Mouse (Mus musculus) hindbrain, embryonic 16.5 days (tissue): Measurements from ENCODE around the gene Tcf7l1. TPM values are rescaled to one million over a fixed set of nuclear protein-coding genes. Genes with fewer than 3 reads are reported as not detected.

Experiments
- ATAC-seq: fragments of 200-750 bp; cut with Nextera tagmentation; 2 replicates; pipeline ENCODE4 v1.8.0; 2017; ENCODE audit warnings: moderate TSS enrichment, moderate library complexity
- H3K27ac ChIP-seq: fragments of 300-500 bp; sonication (generic); 2 replicates; pipeline ENCODE4 v1.5.1; 2014; ENCODE audit warnings: low read depth, mild to moderate bottlenecking, control low read depth, low read length, moderate library complexity
- H3K27me3 ChIP-seq: fragments of 300-500 bp; sonication (generic); replicated peaks from 2 replicates; pipeline ENCODE4 v1.6.1; 2014; ENCODE audit warnings: low read length; ENCODE audit not compliant: control insufficient read depth, insufficient read depth
- H3K36me3 ChIP-seq: fragments of 300-500 bp; sonication (generic); 2 replicates; pipeline ENCODE4 v1.6.1; 2014; ENCODE audit warnings: mild to moderate bottlenecking, low read length, moderate library complexity, mixed read lengths; ENCODE audit not compliant: control insufficient read depth, insufficient read depth
- H3K4me1 ChIP-seq: fragments of 300-500 bp; sonication (generic); 2 replicates; pipeline ENCODE4 v1.6.1; 2014; ENCODE audit warnings: low read depth, low read length; ENCODE audit not compliant: control insufficient read depth, insufficient read depth
- H3K4me2 ChIP-seq: fragments of 300-500 bp; sonication (generic); 2 replicates; pipeline ENCODE4 v1.6.1; 2014; ENCODE audit warnings: mild to moderate bottlenecking, low read length, control low read depth, moderate library complexity
- H3K4me3 ChIP-seq: fragments of 300-500 bp; sonication (generic); 2 replicates; pipeline ENCODE4 v1.5.1; 2014; ENCODE audit warnings: mild to moderate bottlenecking, low read length, control low read depth, moderate library complexity
- H3K9ac ChIP-seq: fragments of 300-500 bp; sonication (generic); 2 replicates; pipeline ENCODE4 v1.6.1; 2014; ENCODE audit warnings: low read depth, mild to moderate bottlenecking, control low read depth, low read length, moderate library complexity
- H3K9me3 ChIP-seq: fragments of 300-500 bp; sonication (generic); 2 replicates; pipeline ENCODE4 v1.6.1; 2014; ENCODE audit warnings: mild to moderate bottlenecking, low read length, moderate library complexity; ENCODE audit not compliant: control insufficient read depth
- WGBS: fragments of 180-500 bp; shearing (Covaris S2); extraction: QIAGEN DNeasy Blood & Tissue Kit; methylation state at CpG from one replicate; pipeline ENCODE4 v1.1.7; 2014; 5-methylcytosine and 5-hydroxymethylcytosine counted together
- polyA plus RNA-seq: library from polyadenylated mRNA; unstranded; fragments of >200 nt; fragmentation: Nextera tagmentation; extraction: Ambion mirVana; gene quantifications from 2 replicates; pipeline ENCODE4 v1.2.1, GENCODE M21; 2015

Tcf7l1 gene
- polyA plus RNA-seq, 1 experiment from 2014 or later = 6.3 TPM

DNA sequence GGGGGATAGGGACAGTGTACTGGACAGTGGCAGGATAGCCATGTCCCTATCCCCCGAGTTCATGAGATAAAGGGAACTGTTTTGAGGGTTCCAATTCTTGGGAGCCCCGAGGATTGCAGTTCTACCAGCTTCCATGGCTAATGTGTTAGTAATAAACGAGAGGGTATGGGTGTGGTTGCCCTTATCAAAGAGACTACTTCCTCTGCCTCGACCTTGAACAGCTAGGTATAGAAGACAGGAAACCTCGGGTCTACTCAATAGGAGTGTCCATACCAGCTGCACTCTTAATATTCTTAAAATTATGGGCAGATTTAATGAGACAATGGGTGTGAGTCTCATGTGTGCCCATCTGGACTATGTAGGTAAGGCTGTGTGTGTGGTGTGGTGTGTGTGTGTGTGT lies 100.0 kb downstream of the Tcf7l1 start:
- Histone ChIP-seq H3K9ac (no peak overlapping the region), H3K4me2 (no peak overlapping the region), H3K4me1 (no peaks in the 10 kb centered on the region), H3K9me3 (no peaks in the 10 kb centered on the region), H3K27ac (no peak overlapping the region), H3K27me3 (no peaks in the 10 kb centered on the region), H3K36me3 (no peaks in the 10 kb centered on the region), H3K4me3 (no peak overlapping the region)
- WGBS = 90% methylated on average over 5 of the region's 5 CpGs
- ATAC-seq = no peak

DNA sequence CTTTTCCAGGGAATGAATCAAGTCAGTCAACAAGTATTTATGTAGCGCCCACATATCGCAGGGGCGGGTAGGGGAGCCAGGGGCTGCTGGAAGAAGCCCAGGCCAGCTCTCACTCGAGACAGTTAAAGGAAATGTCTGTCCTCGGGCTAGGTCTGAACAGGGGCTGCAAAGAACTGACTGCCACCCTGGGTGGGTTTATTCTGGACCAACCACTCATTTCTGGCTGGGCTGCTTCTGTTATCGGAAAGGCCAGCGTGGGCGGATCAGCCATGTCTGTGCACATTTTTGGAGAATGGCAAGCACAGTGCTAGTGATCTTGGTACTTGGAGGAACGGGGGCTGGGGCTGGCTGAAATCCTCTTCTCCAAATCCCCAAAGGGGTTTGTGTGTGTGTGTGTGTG lies 103.9 kb downstream of the Tcf7l1 start:
- H3K4me3 ChIP-seq = no peak overlapping the region
- H3K36me3 ChIP-seq = no peaks in the 10 kb centered on the region
- H3K9me3 ChIP-seq = no peaks in the 10 kb centered on the region
- H3K27ac ChIP-seq = no peak overlapping the region
- H3K4me2 ChIP-seq = no peak overlapping the region
- H3K9ac ChIP-seq = no peak overlapping the region
- H3K27me3 ChIP-seq = no peaks in the 10 kb centered on the region
- H3K4me1 ChIP-seq = no peaks in the 10 kb centered on the region
- WGBS = 65% methylated on average over 9 of the region's 9 CpGs
- ATAC-seq = no peak

DNA sequence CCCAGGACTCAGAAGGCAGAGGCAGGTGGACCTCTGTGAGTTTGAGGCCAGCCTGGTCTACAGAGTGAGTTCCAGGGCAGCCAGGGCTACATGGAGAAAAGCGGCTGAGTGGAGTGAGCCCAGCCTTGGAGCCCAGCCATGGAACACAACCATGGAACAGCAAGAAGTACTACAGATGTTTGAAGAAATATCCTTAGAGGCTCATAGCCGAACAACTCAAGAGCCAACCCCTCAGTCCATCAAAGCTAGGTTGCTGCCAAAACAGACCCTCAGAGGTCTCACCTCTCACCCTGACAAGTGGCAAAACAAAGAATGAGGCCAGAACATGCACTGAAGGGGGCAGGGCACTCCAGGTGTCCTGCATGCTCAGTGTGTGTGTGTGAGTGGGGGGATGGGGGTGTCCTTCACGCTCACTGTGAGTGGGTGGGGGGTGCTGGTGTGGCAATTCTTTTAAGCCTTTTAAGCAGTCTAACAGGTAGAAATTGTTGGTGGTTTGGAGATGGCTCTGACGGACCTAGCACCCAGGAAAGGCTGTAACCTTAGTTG lies 104.7 kb downstream of the Tcf7l1 start:
- no peak for ATAC-seq
- no peaks in the 10 kb centered on the region for H3K36me3 ChIP-seq
- no peak overlapping the region for H3K9ac ChIP-seq
- no peaks in the 10 kb centered on the region for H3K4me1 ChIP-seq
- no peak overlapping the region for H3K27ac ChIP-seq
- no peak overlapping the region for H3K4me3 ChIP-seq
- no peaks in the 10 kb centered on the region for H3K9me3 ChIP-seq
- H3K4me2 ChIP-seq = no peak overlapping the region
- no peaks in the 10 kb centered on the region for H3K27me3 ChIP-seq
- 58% methylated on average over 4 of the region's 4 CpGs for WGBS

DNA sequence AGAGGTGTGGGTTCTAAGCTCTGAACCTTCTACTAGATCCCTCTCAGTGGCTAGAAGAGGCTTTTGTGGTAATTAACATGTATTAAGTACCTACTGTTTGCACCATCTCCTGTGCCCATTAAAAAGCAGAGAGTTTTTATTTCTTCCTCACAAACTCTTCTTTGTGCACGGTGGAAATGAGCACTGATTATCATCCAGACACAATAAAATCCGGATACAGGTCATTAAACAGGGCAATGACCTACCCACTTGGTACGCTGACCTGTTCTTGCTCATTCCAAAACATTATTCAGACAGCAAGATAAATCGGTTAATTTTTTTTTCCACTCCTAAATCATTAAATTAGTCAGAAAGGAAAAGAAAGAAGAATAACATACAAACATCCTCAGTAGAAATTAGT lies 106.8 kb downstream of the Tcf7l1 start:
- H3K4me1 ChIP-seq = peaks cover 13% of the 10 kb centered on the region; the same call in 1 of the 2 replicates
- H3K27me3 ChIP-seq = no peaks in the 10 kb centered on the region
- H3K27ac ChIP-seq = no peak overlapping the region
- no peak overlapping the region for H3K9ac ChIP-seq
- no peak overlapping the region for H3K4me3 ChIP-seq
- WGBS = 34% methylated on average over 4 of the region's 4 CpGs
- no peak for ATAC-seq
- H3K4me2 ChIP-seq = no peak overlapping the region
- no peaks in the 10 kb centered on the region for H3K36me3 ChIP-seq
- H3K9me3 ChIP-seq = no peaks in the 10 kb centered on the region

DNA sequence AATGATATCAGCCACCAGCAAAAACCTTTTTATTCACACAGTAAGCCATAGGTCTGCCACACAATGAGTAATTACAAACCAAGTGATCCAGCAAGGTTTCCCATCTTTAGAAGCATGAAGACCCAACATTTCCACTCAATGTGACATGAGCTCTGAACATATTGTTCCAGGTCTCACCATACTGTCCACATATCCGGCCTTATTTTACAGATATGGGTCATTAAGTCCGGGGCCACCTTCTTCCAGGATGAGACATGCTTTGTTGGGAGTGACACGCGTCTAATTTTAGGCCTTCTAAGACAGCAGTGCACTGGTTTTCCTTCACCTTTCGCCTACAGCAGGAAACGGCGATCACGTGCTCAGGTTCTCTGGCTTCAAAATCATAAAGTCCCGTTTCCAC lies 108.1 kb downstream of the Tcf7l1 start:
- no peak overlapping the region for H3K27ac ChIP-seq
- peaks cover 13% of the 10 kb centered on the region; the same call in 1 of the 2 replicates for H3K4me1 ChIP-seq
- no peaks in the 10 kb centered on the region for H3K36me3 ChIP-seq
- no peak overlapping the region for H3K4me2 ChIP-seq
- H3K27me3 ChIP-seq = no peaks in the 10 kb centered on the region
- H3K4me3 ChIP-seq = no peak overlapping the region
- ATAC-seq = no peak
- H3K9me3 ChIP-seq = no peaks in the 10 kb centered on the region
- H3K9ac ChIP-seq = no peak overlapping the region
- WGBS = 92% methylated on average over 9 of the region's 9 CpGs

DNA sequence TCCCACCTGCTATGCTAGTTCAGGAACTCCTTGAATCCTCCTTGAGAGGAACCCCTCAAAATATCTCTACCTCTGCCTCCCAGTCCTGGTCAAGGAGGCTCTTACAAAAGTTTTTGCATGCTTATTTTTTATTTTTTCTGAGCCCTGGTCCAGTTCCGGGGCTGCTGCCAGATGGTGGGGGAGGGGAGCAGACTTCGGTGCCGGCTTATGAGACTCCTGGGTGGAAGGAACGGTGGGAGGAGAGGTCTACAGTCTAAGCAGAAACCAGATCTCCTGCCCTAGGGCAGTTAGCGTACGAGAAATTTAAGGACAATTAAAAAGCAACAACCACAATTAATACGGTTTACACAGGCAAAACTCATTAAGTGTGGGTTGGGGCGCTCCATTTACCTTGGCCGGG lies 110.4 kb downstream of the Tcf7l1 start:
- WGBS = 38% methylated on average over 9 of the region's 9 CpGs

DNA sequence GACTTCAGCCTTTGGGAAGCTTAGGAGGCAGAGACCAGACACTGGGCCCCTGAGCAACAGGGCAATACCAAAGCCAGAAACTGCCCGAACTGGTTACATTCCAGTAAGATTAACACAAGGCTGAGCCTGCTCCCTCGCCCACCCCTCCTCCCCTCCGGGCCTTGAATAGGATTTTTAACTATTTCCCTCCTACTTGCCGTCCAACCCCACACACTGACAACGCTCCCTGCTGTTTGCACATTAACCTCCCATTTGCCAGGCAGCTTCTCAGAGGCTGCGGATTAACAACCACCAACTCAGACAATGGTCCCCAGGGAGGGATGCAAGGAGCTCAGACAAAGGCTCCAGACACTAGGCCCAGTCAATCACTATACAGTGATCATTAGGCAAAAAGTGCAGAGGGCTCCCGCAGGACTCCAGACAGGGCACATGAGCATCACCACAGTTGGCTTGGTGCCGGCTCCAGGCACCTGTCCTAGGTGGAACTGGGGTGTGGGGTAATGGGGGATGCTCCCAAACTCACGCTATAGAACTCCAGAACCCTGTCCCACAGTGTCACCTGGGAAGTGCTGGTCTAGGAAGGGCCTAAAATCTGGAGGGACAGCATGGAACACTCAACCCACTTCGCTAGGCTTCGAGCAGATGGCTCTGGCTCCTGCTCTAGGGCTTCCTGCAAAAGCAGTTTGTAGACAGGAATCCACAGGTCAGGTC lies 111.4 kb downstream of the Tcf7l1 start:
- ATAC-seq = peak; percentile 55
- 13% methylated on average over 11 of the region's 11 CpGs for WGBS
- H3K27ac ChIP-seq = peak overlapping the region; percentile 33; the same call in 1 of the 2 replicates

More for the DNA sequence above, 110.4 kb downstream of the Tcf7l1 start:
- Histone ChIP-seq H3K9ac (no peak overlapping the region), H3K4me2 (no peak overlapping the region), H3K36me3 (no peaks in the 10 kb centered on the region), H3K9me3 (no peaks in the 10 kb centered on the region), H3K4me1 (peaks cover 13% of the 10 kb centered on the region; the same call in 1 of the 2 replicates), H3K27me3 (no peaks in the 10 kb centered on the region), H3K27ac (no peak overlapping the region), H3K4me3 (no peak overlapping the region)
- no peak for ATAC-seq

DNA sequence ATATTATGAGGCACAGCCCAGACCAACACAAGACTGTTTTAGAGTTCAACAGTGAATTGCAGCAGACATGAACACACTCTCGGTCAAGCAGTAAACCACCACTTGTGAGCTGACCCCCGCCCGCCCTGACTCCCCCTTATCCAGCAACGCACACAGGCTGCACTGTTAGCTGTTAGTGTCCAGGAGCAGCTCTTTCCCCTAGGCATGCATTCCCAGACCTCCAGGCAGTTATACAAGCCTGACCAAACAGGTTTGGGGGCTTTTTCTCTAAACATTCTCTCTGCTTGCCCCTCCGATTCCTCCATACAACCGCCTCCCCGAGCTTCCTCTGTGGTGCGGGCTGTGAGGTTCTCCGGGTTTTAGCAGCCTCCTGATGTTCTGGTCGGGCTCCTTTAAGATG lies 112.0 kb downstream of the Tcf7l1 start:
- H3K27ac ChIP-seq = peak overlapping the region; percentile 33; the same call in 1 of the 2 replicates
- no peaks in the 10 kb centered on the region for H3K36me3 ChIP-seq
- 0 out of 2 replicates have a peak overlapping the region, but pooled peaks have one; percentile 1 for H3K4me3 ChIP-seq
- no peak; the same call in 1 of the 2 replicates for ATAC-seq
- WGBS = 9% methylated on average over 10 of the region's 10 CpGs
- H3K27me3 ChIP-seq = no peaks in the 10 kb centered on the region
- peaks cover 13% of the 10 kb centered on the region; the same call in 1 of the 2 replicates for H3K4me1 ChIP-seq
- no peak overlapping the region; the same call in 1 of the 2 replicates for H3K9ac ChIP-seq
- H3K4me2 ChIP-seq = peak overlapping the region; percentile 34
- no peaks in the 10 kb centered on the region for H3K9me3 ChIP-seq

More for the DNA sequence above, 111.4 kb downstream of the Tcf7l1 start:
- Histone ChIP-seq H3K9ac (peak overlapping the region; percentile 33), H3K27me3 (no peaks in the 10 kb centered on the region), H3K4me2 (peak overlapping the region; percentile 34), H3K4me3 (0 out of 2 replicates have a peak overlapping the region, but pooled peaks have one; percentile 1), H3K9me3 (no peaks in the 10 kb centered on the region), H3K4me1 (peaks cover 13% of the 10 kb centered on the region; the same call in 1 of the 2 replicates), H3K36me3 (no peaks in the 10 kb centered on the region)

DNA sequence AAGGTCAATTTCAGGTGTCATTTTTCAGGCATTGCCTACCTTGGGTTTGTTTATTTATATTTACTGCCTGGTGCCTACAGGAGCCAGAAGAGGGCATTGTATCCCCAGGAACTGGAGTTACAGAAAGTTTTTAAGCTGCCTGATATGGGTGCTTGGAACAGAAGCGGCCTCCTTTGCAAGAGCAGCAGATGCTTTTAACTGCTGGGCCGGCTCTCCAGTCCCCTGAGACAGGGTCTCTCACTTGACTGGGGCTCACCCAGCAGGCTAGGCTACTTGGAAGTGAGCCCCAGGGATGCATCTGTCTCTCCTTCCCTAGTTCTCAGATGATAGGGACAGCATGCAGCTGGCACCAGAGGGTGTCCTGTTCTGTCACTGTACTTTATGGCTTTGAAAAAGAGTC lies 112.7 kb downstream of the Tcf7l1 start:
- H3K27me3 ChIP-seq = no peaks in the 10 kb centered on the region
- no peak overlapping the region for H3K27ac ChIP-seq
- ATAC-seq = no peak
- 60% methylated on average over 2 of the region's 2 CpGs for WGBS
- H3K4me2 ChIP-seq = no peak overlapping the region
- no peak overlapping the region for H3K4me3 ChIP-seq
- no peak overlapping the region for H3K9ac ChIP-seq
- peaks cover 13% of the 10 kb centered on the region; the same call in 1 of the 2 replicates for H3K4me1 ChIP-seq
- H3K9me3 ChIP-seq = no peaks in the 10 kb centered on the region
- H3K36me3 ChIP-seq = no peaks in the 10 kb centered on the region
